Mouse (Mus musculus) right cerebral cortex, postnatal 14 days (tissue): ENCODE results near the gene Gm4491.

ENCODE experiments used
- DNase-seq: peaks from one replicate; pipeline ENCODE4 v3.0.0; 2022

Gm4491 gene

GRCm38 (mm10) chr14:57115823-57116544, at the start of gene Gm4491:
Gene Gm4491 (minus strand): TSS chr14:57115883.
- DNase-seq: peak; percentile 28

GRCm38 (mm10) chr14:57161833-57162232, 46.1 kb upstream of the Gm4491 start:
- no peak for DNase-seq

- peak; percentile 39 for DNase-seq
Observed at GRCm38 (mm10) chr14:57161201-57161600, 45.5 kb upstream of the Gm4491 start.

GRCm38 (mm10) chr14:57154916-57155315, 39.2 kb upstream of the Gm4491 start:
- DNase-seq: no peak

- DNase-seq: no peak
Observed at GRCm38 (mm10) chr14:57145741-57146140, 30.1 kb upstream of the Gm4491 start.

- DNase-seq: no peak
Observed at GRCm38 (mm10) chr14:57135265-57135664, 19.6 kb upstream of the Gm4491 start.

GRCm38 (mm10) chr14:57133161-57133661, 17.5 kb upstream of the Gm4491 start, which contains the start of gene Gjb6:
Gene Gjb6 (minus strand): TSS chr14:57133611.
- peak; percentile 21 for DNase-seq

GRCm38 (mm10) chr14:57127383-57127782, 11.7 kb upstream of the Gm4491 start:
- DNase-seq: no peak

GRCm38 (mm10) chr14:57122295-57122694, 6.6 kb upstream of the Gm4491 start:
- no peak for DNase-seq

GRCm38 (mm10) chr14:57109194-57109593, 6.5 kb downstream of the Gm4491 start:
- peak; percentile 28 for DNase-seq

GRCm38 (mm10) chr14:57107916-57108315, 7.8 kb downstream of the Gm4491 start:
- DNase-seq: no peak

- no peak for DNase-seq
Observed at GRCm38 (mm10) chr14:57107091-57107490, 8.6 kb downstream of the Gm4491 start.

- no peak for DNase-seq
Observed at GRCm38 (mm10) chr14:57105721-57106120, 10.0 kb downstream of the Gm4491 start.

GRCm38 (mm10) chr14:57105111-57105510, 10.6 kb downstream of the Gm4491 start:
- DNase-seq: no peak

- DNase-seq: peak; percentile 27
Observed at GRCm38 (mm10) chr14:57104106-57105023, 11.3 kb downstream of the Gm4491 start, which contains the start of gene Gjb2. Gene Gjb2 (minus strand): TSS chr14:57104702.

- no peak for DNase-seq
Observed at GRCm38 (mm10) chr14:57103711-57104105, 12.0 kb downstream of the Gm4491 start.

GRCm38 (mm10) chr14:57103121-57103520, 12.6 kb downstream of the Gm4491 start:
- DNase-seq: no peak

- DNase-seq: no peak
Observed at GRCm38 (mm10) chr14:57101623-57102022, 14.1 kb downstream of the Gm4491 start.

GRCm38 (mm10) chr14:57095855-57096254, 19.8 kb downstream of the Gm4491 start:
- DNase-seq: no peak

GRCm38 (mm10) chr14:57093029-57093428, 22.7 kb downstream of the Gm4491 start:
- peak; percentile 47 for DNase-seq

- no peak for DNase-seq
Observed at GRCm38 (mm10) chr14:57090001-57090400, 25.7 kb downstream of the Gm4491 start.

- DNase-seq: no peak
Observed at GRCm38 (mm10) chr14:57089107-57089506, 26.6 kb downstream of the Gm4491 start.

GRCm38 (mm10) chr14:57084180-57084668, 31.5 kb downstream of the Gm4491 start:
- no peak for DNase-seq
